Mouse (Mus musculus): ENCODE measurements around the gene Rab3gap1.

The Rab3gap1 gene

GRCm38 (mm10) chr1:127983274-127983993, 114.9 kb downstream of the Rab3gap1 start:
- DNase-seq = no peak

GRCm38 (mm10) chr1:127985391-127985790, 116.8 kb downstream of the Rab3gap1 start:
- no peak for DNase-seq

DNA sequence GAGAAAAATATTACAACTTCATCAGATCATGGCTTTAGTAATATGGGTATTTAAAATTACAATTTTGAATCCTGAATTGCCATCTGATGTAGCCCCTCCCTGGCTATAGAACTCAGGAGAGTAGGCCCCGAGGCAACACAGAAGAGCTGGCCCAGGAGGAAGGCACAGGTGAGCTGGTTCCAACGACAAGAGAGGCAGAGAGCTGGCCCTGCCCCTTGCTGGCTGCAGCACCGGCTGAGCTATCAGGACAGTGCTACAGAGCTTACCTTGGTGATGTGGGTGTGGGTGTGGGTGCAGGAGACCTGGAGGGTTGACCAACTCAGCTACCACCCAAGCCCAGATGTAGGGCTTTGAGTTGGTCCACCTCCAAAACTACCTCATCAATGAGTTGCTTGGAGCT, 119.7 kb downstream of the Rab3gap1 start:
- no peak for DNase-seq

GRCm38 (mm10) chr1:127989387-127989786, 120.8 kb downstream of the Rab3gap1 start:
- no peak for DNase-seq

GRCm38 (mm10) chr1:127989876-127990731, 121.5 kb downstream of the Rab3gap1 start:
- peak; percentile 39 for DNase-seq

Data from layer of hippocampus, adult 9-11 months (tissue).